Mouse (Mus musculus): Measurements from ENCODE around the gene Lmod2. TPM values are rescaled to one million over a fixed set of nuclear protein-coding genes. Genes with fewer than 3 reads are reported as not detected.

The Lmod2 gene
- polyA plus RNA-seq, 1 experiment from 2014 or later, result 0.34 TPM

DNA sequence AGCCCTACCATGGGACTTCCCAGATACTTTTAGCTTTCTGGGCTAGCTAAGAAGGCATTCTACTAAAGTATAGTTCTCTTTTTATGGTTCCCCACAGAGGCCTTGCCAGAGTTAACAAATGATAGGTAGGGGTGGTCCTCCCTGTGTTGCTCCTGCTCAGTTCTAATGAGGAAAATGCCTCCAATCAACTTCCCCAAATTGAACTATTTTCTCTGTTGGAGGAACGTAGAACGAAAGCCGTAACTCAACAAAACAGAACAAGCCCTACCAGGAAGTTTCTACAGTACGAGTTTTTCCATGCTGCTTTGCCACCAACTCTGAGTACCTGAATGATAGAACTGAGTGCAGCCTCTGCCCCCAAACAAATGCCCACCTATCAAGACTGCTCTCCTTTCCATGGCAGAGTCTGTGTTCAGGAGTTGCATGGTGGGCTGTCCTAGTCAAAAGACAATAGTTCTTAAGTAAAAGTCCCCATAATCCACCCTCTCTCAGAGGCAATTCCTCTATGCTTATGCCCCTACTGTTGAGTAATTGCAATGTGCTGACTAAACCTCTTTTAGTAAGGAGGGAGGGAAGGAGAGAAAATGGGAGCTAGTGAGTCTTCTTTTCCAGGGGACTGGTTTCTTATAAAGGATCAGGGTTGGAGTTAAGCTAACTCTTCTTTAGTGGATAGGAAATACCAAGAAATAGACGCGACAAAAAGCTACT is 47.9 kb downstream of the Lmod2 start:
- Histone ChIP-seq H3K27me3 (ENCODE audit: control insufficient read depth, insufficient read depth, low read length) (no peaks in the 10 kb centered on the region), H3K4me3 (ENCODE audit: low read depth, low read length) (no peak overlapping the region), H3K4me1 (ENCODE audit: control insufficient read depth, insufficient read depth, low read length) (no peaks in the 10 kb centered on the region), H3K27ac (replicated peaks; ENCODE audit: low read depth, low read length) (no peak overlapping the region), H3K9me3 (replicated peaks; ENCODE audit: control insufficient read depth, low read length) (no peaks in the 10 kb centered on the region), H3K9ac (replicated peaks; ENCODE audit: low read length) (no peak overlapping the region), H3K36me3 (replicated peaks; ENCODE audit: control insufficient read depth, insufficient read depth, low read depth, low read length) (no peaks in the 10 kb centered on the region), H3K4me2 (ENCODE audit: low read depth, low read length) (no peak overlapping the region)
- 94% methylated on average over 6 of the region's 6 CpGs for WGBS
- ATAC-seq (replicated peaks; ENCODE audit: insufficient number of reproducible peaks, low FRiP score, low TSS enrichment, low read depth) (no peak), DNase-seq (ENCODE audit: low spot score) (no peak)

DNA sequence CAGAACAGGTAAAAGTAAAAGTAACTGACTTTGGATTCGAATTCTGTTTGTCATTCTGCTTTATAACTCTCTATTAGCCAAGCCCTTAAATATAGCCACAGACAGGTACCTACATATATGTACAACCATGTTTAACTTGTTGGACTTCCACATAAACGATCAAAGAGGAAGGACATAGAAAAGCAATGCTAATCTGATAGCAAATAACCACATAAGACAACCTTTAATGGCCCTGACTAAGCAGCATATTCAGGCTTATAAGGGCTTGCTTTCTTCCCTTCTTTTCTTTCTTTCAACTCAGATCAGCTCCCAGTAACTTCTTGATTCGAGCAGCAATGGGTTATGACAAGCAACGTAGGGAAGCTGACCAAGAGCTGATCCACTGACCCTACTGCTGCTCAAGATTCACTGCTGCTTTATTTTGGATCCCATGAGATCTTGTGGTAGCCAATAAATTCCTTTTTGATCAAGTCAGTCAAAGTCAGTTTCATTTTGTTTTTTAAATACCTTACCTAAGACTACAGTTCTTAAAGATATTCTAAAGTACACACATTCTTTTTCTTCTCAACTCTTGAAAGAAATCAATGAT is 49.6 kb downstream of the Lmod2 start:
- 83% methylated on average over 4 of the region's 4 CpGs for WGBS
- H3K4me3 ChIP-seq (ENCODE audit: low read depth, low read length), result no peak overlapping the region
- no peak overlapping the region for H3K4me2 ChIP-seq (ENCODE audit: low read depth, low read length)
- no peaks in the 10 kb centered on the region for H3K27me3 ChIP-seq (ENCODE audit: control insufficient read depth, insufficient read depth, low read length)
- H3K9ac ChIP-seq (replicated peaks; ENCODE audit: low read length), result no peak overlapping the region
- DNase-seq (ENCODE audit: low spot score) (no peak), ATAC-seq (replicated peaks; ENCODE audit: insufficient number of reproducible peaks, low FRiP score, low TSS enrichment, low read depth) (no peak)
- no peaks in the 10 kb centered on the region for H3K36me3 ChIP-seq (replicated peaks; ENCODE audit: control insufficient read depth, insufficient read depth, low read depth, low read length)
- no peaks in the 10 kb centered on the region for H3K9me3 ChIP-seq (replicated peaks; ENCODE audit: control insufficient read depth, low read length)
- H3K27ac ChIP-seq (replicated peaks; ENCODE audit: low read depth, low read length), result no peak overlapping the region
- no peaks in the 10 kb centered on the region for H3K4me1 ChIP-seq (ENCODE audit: control insufficient read depth, insufficient read depth, low read length)

DNA sequence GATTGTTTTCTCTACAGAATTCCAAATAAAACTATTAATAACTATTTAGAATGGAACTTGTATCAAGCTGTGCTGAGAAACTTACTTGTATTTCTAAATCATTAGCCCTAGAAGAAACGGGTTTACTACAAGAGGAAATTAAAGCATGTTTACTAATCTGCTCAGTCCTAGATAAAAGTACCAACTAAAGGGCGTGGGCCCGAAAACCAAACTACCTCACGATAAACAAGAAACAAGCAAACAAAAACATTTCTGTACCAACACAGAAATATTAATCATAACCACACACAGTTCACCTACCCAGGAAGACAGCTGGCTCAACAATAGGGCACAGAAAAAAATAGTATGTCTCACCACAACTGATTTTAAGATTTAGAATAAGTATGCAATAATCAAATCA is 50.8 kb downstream of the Lmod2 start:
- no peaks in the 10 kb centered on the region for H3K9me3 ChIP-seq (replicated peaks; ENCODE audit: control insufficient read depth, low read length)
- no peaks in the 10 kb centered on the region for H3K4me1 ChIP-seq (ENCODE audit: control insufficient read depth, insufficient read depth, low read length)
- 94% methylated on average over 4 of the region's 4 CpGs for WGBS

DNA sequence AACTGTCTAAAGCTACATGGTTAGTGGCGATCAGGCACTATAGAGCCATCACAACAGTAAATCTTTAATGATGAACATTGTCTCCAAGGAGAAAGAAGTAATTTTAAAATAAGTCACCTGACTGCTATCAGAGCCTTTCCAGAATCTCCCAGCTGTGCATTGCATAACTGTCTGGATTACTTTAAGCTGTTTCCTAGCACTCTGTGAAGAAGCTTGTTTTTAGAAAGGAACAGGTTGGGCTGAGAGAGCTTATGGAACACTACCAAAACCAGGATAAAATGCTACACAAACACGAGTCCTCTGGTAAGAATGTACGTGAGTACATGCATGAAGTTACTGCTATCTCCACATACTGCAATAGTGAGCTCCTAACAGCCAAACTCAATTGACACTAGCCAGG is 53.2 kb downstream of the Lmod2 start:
- H3K4me1 ChIP-seq (ENCODE audit: control insufficient read depth, insufficient read depth, low read length), result no peaks in the 10 kb centered on the region
- no peak for ATAC-seq (replicated peaks; ENCODE audit: insufficient number of reproducible peaks, low FRiP score, low TSS enrichment, low read depth)
- H3K27ac ChIP-seq (replicated peaks; ENCODE audit: low read depth, low read length), result no peak overlapping the region
- WGBS, result 91% methylated on average over 3 of the region's 3 CpGs
- no peak overlapping the region for H3K4me3 ChIP-seq (ENCODE audit: low read depth, low read length)
- H3K4me2 ChIP-seq (ENCODE audit: low read depth, low read length), result no peak overlapping the region
- no peak overlapping the region for H3K9ac ChIP-seq (replicated peaks; ENCODE audit: low read length)
- H3K9me3 ChIP-seq (replicated peaks; ENCODE audit: control insufficient read depth, low read length), result no peaks in the 10 kb centered on the region
- no peaks in the 10 kb centered on the region for H3K27me3 ChIP-seq (ENCODE audit: control insufficient read depth, insufficient read depth, low read length)
- H3K36me3 ChIP-seq (replicated peaks; ENCODE audit: control insufficient read depth, insufficient read depth, low read depth, low read length), result no peaks in the 10 kb centered on the region
- DNase-seq (ENCODE audit: low spot score), result no peak

More for the DNA sequence above, 50.8 kb downstream of the Lmod2 start:
- Histone ChIP-seq H3K27ac (replicated peaks; ENCODE audit: low read depth, low read length) (no peak overlapping the region), H3K4me3 (ENCODE audit: low read depth, low read length) (no peak overlapping the region), H3K9ac (replicated peaks; ENCODE audit: low read length) (no peak overlapping the region), H3K4me2 (ENCODE audit: low read depth, low read length) (no peak overlapping the region), H3K36me3 (replicated peaks; ENCODE audit: control insufficient read depth, insufficient read depth, low read depth, low read length) (no peaks in the 10 kb centered on the region), H3K27me3 (ENCODE audit: control insufficient read depth, insufficient read depth, low read length) (no peaks in the 10 kb centered on the region)
- DNase-seq (ENCODE audit: low spot score) (no peak), ATAC-seq (replicated peaks; ENCODE audit: insufficient number of reproducible peaks, low FRiP score, low TSS enrichment, low read depth) (no peak)

DNA sequence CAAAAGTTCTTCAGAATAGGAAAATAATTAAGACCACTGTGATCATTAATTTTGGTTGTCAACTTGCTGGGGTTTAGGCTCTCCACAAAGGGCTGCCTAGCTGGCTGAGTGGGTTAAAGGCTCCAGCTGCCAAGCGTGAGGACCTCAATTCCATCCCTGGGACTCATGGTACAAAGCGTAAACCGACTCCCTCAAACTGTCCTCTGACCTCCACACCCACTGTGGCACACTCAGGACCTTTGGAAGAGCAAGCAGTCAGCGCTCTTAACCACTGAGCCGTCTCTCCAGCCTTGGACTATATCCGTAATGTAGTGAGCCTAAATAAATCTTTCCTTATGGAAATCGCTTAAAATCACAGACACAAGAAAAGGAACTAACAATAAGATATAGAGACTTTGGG is 54.0 kb downstream of the Lmod2 start:
- DNase-seq (ENCODE audit: low spot score), result no peak
- H3K4me3 ChIP-seq (ENCODE audit: low read depth, low read length), result no peak overlapping the region

More for the DNA sequence above, 54.0 kb downstream of the Lmod2 start:
- Histone ChIP-seq H3K27me3 (ENCODE audit: control insufficient read depth, insufficient read depth, low read length) (no peaks in the 10 kb centered on the region), H3K4me1 (ENCODE audit: control insufficient read depth, insufficient read depth, low read length) (no peaks in the 10 kb centered on the region), H3K36me3 (replicated peaks; ENCODE audit: control insufficient read depth, insufficient read depth, low read depth, low read length) (no peaks in the 10 kb centered on the region), H3K9ac (replicated peaks; ENCODE audit: low read length) (no peak overlapping the region), H3K4me2 (ENCODE audit: low read depth, low read length) (no peak overlapping the region), H3K9me3 (replicated peaks; ENCODE audit: control insufficient read depth, low read length) (no peaks in the 10 kb centered on the region), H3K27ac (replicated peaks; ENCODE audit: low read depth, low read length) (no peak overlapping the region)
- WGBS, result 76% methylated on average over 7 of the region's 7 CpGs
- ATAC-seq (replicated peaks; ENCODE audit: insufficient number of reproducible peaks, low FRiP score, low TSS enrichment, low read depth), result no peak

Other genes starting within 250 kb of the Lmod2 start
- 0.11 and 0.14 TPM in 2 replicates for gene Iqub, start 82.7 kb upstream of the Lmod2 start, polyA plus RNA-seq (2014; fragmentation: Nextera tagmentation; extraction: Ambion mirVana)
- 296 and 300 TPM in 2 replicates for gene Ndufa5, start 69.7 kb upstream of the Lmod2 start, polyA plus RNA-seq (2014; fragmentation: Nextera tagmentation; extraction: Ambion mirVana)
- gene Asb15, start 69.6 kb upstream of the Lmod2 start, polyA plus RNA-seq (2014; fragmentation: Nextera tagmentation; extraction: Ambion mirVana), result not detected in 2 replicates
- 37.1 and 46.6 TPM in 2 replicates for gene Wasl, start 67.2 kb downstream of the Lmod2 start, polyA plus RNA-seq (2014; fragmentation: Nextera tagmentation; extraction: Ambion mirVana)
- gene Hyal6, start 135.5 kb downstream of the Lmod2 start, polyA plus RNA-seq (2014; fragmentation: Nextera tagmentation; extraction: Ambion mirVana), result not detected in 2 replicates
- not detected in 2 replicates for gene Hyal4, start 150.6 kb downstream of the Lmod2 start, polyA plus RNA-seq (2014; fragmentation: Nextera tagmentation; extraction: Ambion mirVana)
- gene Spam1, start 193.4 kb downstream of the Lmod2 start, polyA plus RNA-seq (2014; fragmentation: Nextera tagmentation; extraction: Ambion mirVana), result not detected in 2 replicates

Measured in embryonic facial prominence, embryonic 11.5 days (tissue).